Mouse (Mus musculus) gastrocnemius, adult 18-20 months (tissue): ENCODE data around the gene Hist1h4f. TPM values are rescaled to one million over a fixed set of nuclear protein-coding genes. Genes with fewer than 3 reads are reported as not detected.
"Not testable (repeated sequence)": the region's sequence is repeated elsewhere in the genome, so short reads cannot be mapped to it uniquely, and the experiment has no call there.

Experiments used
- DNase-seq: peaks from one replicate; pipeline ENCODE4 v3.0.0; 2021; ENCODE audit warnings: low spot score
- total RNA-seq, 2 experiments: library from RNA; stranded (reverse); gene quantifications; 2 replicates each; pipeline ENCODE4 v1.2.3; 2021

Hist1h4f gene
- total RNA-seq, 2 experiments from 2014 or later, result 8.3 to 12.3 TPM

- no peak for DNase-seq
Observed at GRCm38 (mm10) chr13:23576351-23576881, 25.0 kb upstream of the Hist1h4f start.

GRCm38 (mm10) chr13:23575864-23576313 is 24.4 kb upstream of the Hist1h4f start:
- DNase-seq, result not testable (repeated sequence)

- no peak for DNase-seq
Observed at GRCm38 (mm10) chr13:23575271-23575851, 23.9 kb upstream of the Hist1h4f start, which contains the start of gene Hist1h3d. Hist1h3d (plus strand) TSS chr13:23575763.

GRCm38 (mm10) chr13:23574546-23575170 is 23.2 kb upstream of the Hist1h4f start:
- not testable (repeated sequence) for DNase-seq

- peak; percentile 64 for DNase-seq
Observed at GRCm38 (mm10) chr13:23573898-23574524, 22.6 kb upstream of the Hist1h4f start, which contains the start of the genes Hist1h2bf and Hist1h2ad. Hist1h2bf (minus strand) TSS chr13:23574196. Hist1h2ad (plus strand) TSS chr13:23574381.

- DNase-seq, result not testable (repeated sequence)
Observed at GRCm38 (mm10) chr13:23573034-23573897, 21.8 kb upstream of the Hist1h4f start.

- DNase-seq, result no peak
Observed at GRCm38 (mm10) chr13:23572218-23573033, 21.0 kb upstream of the Hist1h4f start.

GRCm38 (mm10) chr13:23571504-23572217 is 20.2 kb upstream of the Hist1h4f start:
- not testable (repeated sequence) for DNase-seq

- DNase-seq, result peak; percentile 52
Observed at GRCm38 (mm10) chr13:23571022-23571503, 19.6 kb upstream of the Hist1h4f start, which contains the start of the genes Hist1h2ae and Hist1h2bg. Hist1h2ae (minus strand) TSS chr13:23571220. Hist1h2bg (plus strand) TSS chr13:23571396.

GRCm38 (mm10) chr13:23570261-23571021 is 19.0 kb upstream of the Hist1h4f start:
- not testable (repeated sequence) for DNase-seq

GRCm38 (mm10) chr13:23564482-23564881 is 13.0 kb upstream of the Hist1h4f start:
- DNase-seq, result no peak

GRCm38 (mm10) chr13:23562699-23563462 is 11.4 kb upstream of the Hist1h4f start:
- DNase-seq, result peak; percentile 25

GRCm38 (mm10) chr13:23561883-23562659 is 10.6 kb upstream of the Hist1h4f start, which contains the start of gene Hist1h3e:
Hist1h3e (minus strand) TSS chr13:23562369.
- peak; percentile 91 for DNase-seq

- not testable (repeated sequence) for DNase-seq
Observed at GRCm38 (mm10) chr13:23561531-23561882, 10.1 kb upstream of the Hist1h4f start.

- not testable (repeated sequence) for DNase-seq
Observed at GRCm38 (mm10) chr13:23560699-23561098, 9.3 kb upstream of the Hist1h4f start.

GRCm38 (mm10) chr13:23556906-23557305 is 5.5 kb upstream of the Hist1h4f start:
- no peak for DNase-seq
